Mouse (Mus musculus) kidney, embryonic 15.5 days (tissue): Measurements from ENCODE around the gene Zic5. TPM values are rescaled to one million over a fixed set of nuclear protein-coding genes. Genes with fewer than 3 reads are reported as not detected.

ENCODE experiments used
- ATAC-seq: fragments of 200-750 bp; cut with Nextera tagmentation; replicated peaks from 2 replicates; pipeline ENCODE4 v1.8.0; 2017; ENCODE audit warnings: moderate TSS enrichment; ENCODE audit not compliant: low FRiP score
- H3K27ac ChIP-seq: fragments of 300-500 bp; sonication (generic); 2 replicates; pipeline ENCODE4 v1.5.1; 2015; ENCODE audit warnings: mild to moderate bottlenecking, inconsistent platforms
- H3K27me3 ChIP-seq: fragments of 300-500 bp; sonication (generic); 2 replicates; pipeline ENCODE4 v1.6.1; 2015; ENCODE audit warnings: inconsistent platforms
- H3K36me3 ChIP-seq: fragments of 300-500 bp; sonication (generic); 2 replicates; pipeline ENCODE4 v1.6.1; 2015; ENCODE audit warnings: inconsistent platforms
- H3K4me1 ChIP-seq: fragments of 300-500 bp; sonication (generic); 2 replicates; pipeline ENCODE4 v1.6.1; 2015; ENCODE audit warnings: inconsistent platforms
- H3K4me2 ChIP-seq: fragments of 300-500 bp; sonication (generic); 2 replicates; pipeline ENCODE4 v1.6.1; 2015; ENCODE audit warnings: moderate library complexity, mild to moderate bottlenecking, inconsistent platforms
- H3K4me3 ChIP-seq: fragments of 300-500 bp; sonication (generic); replicated peaks from 2 replicates; pipeline ENCODE4 v1.5.1; 2015; ENCODE audit warnings: mild to moderate bottlenecking, inconsistent platforms
- H3K9ac ChIP-seq: fragments of 300-500 bp; sonication (generic); 2 replicates; pipeline ENCODE4 v1.6.1; 2015; ENCODE audit warnings: mild to moderate bottlenecking, inconsistent platforms
- H3K9me3 ChIP-seq: fragments of 300-500 bp; sonication (generic); replicated peaks from 2 replicates; pipeline ENCODE4 v1.6.1; 2016; ENCODE audit warnings: inconsistent platforms
- WGBS: fragments of 180-500 bp; shearing (Covaris S2); methylation state at CpG from one replicate; pipeline ENCODE4 v1.1.7; 2015; ENCODE audit warnings: mixed read lengths; 5-methylcytosine and 5-hydroxymethylcytosine counted together
- polyA plus RNA-seq: library from polyadenylated mRNA; unstranded; fragments of >200 nt; fragmentation: Nextera tagmentation; extraction: Ambion mirVana; gene quantifications from 2 replicates; pipeline ENCODE4 v1.2.1, GENCODE M21; 2015

Zic5 gene
- polyA plus RNA-seq, 1 experiment from 2014 or later, result 0.13 TPM

GRCm38 (mm10) chr14:122485635-122486181 is 20.2 kb upstream of the Zic5 start:
- peaks cover 4% of the 10 kb centered on the region for H3K4me1 ChIP-seq
- H3K36me3 ChIP-seq, result no peaks in the 10 kb centered on the region
- no peak overlapping the region for H3K27ac ChIP-seq
- H3K4me3 ChIP-seq, result no peak overlapping the region
- peaks cover 94% of the 10 kb centered on the region for H3K27me3 ChIP-seq
- H3K9ac ChIP-seq, result no peak overlapping the region
- 2% methylated on average over 12 of the region's 12 CpGs for WGBS
- ATAC-seq, result no peak
- no peak overlapping the region for H3K4me2 ChIP-seq
- H3K9me3 ChIP-seq, result no peaks in the 10 kb centered on the region

- no peak overlapping the region for H3K9ac ChIP-seq
- ATAC-seq, result no peak
- no peaks in the 10 kb centered on the region for H3K4me1 ChIP-seq
- WGBS, result under 1% methylated on average over 24 of the region's 24 CpGs
- H3K27me3 ChIP-seq, result peaks cover 94% of the 10 kb centered on the region
- H3K4me2 ChIP-seq, result no peak overlapping the region
- H3K36me3 ChIP-seq, result no peaks in the 10 kb centered on the region
- no peak overlapping the region for H3K4me3 ChIP-seq
- H3K27ac ChIP-seq, result no peak overlapping the region
- no peaks in the 10 kb centered on the region for H3K9me3 ChIP-seq
These were observed 19.5 kb upstream of the Zic5 start for GRCm38 (mm10) chr14:122484844-122485551.

GRCm38 (mm10) chr14:122484458-122484843 is 19.0 kb upstream of the Zic5 start:
- Histone ChIP-seq H3K9me3 (no peaks in the 10 kb centered on the region), H3K36me3 (no peaks in the 10 kb centered on the region), H3K4me3 (no peak overlapping the region), H3K4me1 (no peaks in the 10 kb centered on the region), H3K4me2 (no peak overlapping the region), H3K9ac (no peak overlapping the region), H3K27ac (no peak overlapping the region), H3K27me3 (peaks cover 93% of the 10 kb centered on the region)
- 5% methylated on average over 4 of the region's 4 CpGs for WGBS
- ATAC-seq, result no peak

- Histone ChIP-seq H3K4me2 (no peak overlapping the region), H3K9ac (no peak overlapping the region), H3K27ac (no peak overlapping the region), H3K27me3 (peaks cover 92% of the 10 kb centered on the region), H3K36me3 (no peaks in the 10 kb centered on the region), H3K4me3 (no peak overlapping the region), H3K4me1 (0 out of 2 replicates have a peak, but pooled peaks cover 3% of the 10 kb centered on the region), H3K9me3 (no peaks in the 10 kb centered on the region)
- 1% methylated on average over 18 of the region's 18 CpGs for WGBS
- ATAC-seq, result no peak
These were observed 18.3 kb upstream of the Zic5 start for GRCm38 (mm10) chr14:122483556-122484421.

GRCm38 (mm10) chr14:122483024-122483385 is 17.5 kb upstream of the Zic5 start:
- H3K4me2 ChIP-seq, result no peak overlapping the region
- no peaks in the 10 kb centered on the region for H3K36me3 ChIP-seq
- no peak overlapping the region for H3K9ac ChIP-seq
- H3K9me3 ChIP-seq, result no peaks in the 10 kb centered on the region
- H3K4me3 ChIP-seq, result no peak overlapping the region
- 0 out of 2 replicates have a peak, but pooled peaks cover 3% of the 10 kb centered on the region for H3K4me1 ChIP-seq
- ATAC-seq, result no peak
- peaks cover 94% of the 10 kb centered on the region for H3K27me3 ChIP-seq
- H3K27ac ChIP-seq, result no peak overlapping the region
- WGBS, result 3% methylated on average over 5 of the region's 5 CpGs

GRCm38 (mm10) chr14:122482081-122483023 is 16.9 kb upstream of the Zic5 start:
- 2% methylated on average over 38 of the region's 38 CpGs for WGBS
- Histone ChIP-seq H3K9me3 (no peaks in the 10 kb centered on the region), H3K9ac (no peak overlapping the region), H3K27me3 (peaks cover 97% of the 10 kb centered on the region), H3K36me3 (no peaks in the 10 kb centered on the region), H3K27ac (no peak overlapping the region), H3K4me3 (no peak overlapping the region), H3K4me1 (0 out of 2 replicates have a peak, but pooled peaks cover 3% of the 10 kb centered on the region), H3K4me2 (no peak overlapping the region)
- ATAC-seq, result no peak

GRCm38 (mm10) chr14:122481181-122481580 is 15.7 kb upstream of the Zic5 start:
- no peak overlapping the region for H3K27ac ChIP-seq
- H3K27me3 ChIP-seq, result peaks cover 98% of the 10 kb centered on the region
- 3% methylated on average over 15 of the region's 15 CpGs for WGBS
- peaks cover 8% of the 10 kb centered on the region for H3K4me1 ChIP-seq
- no peaks in the 10 kb centered on the region for H3K9me3 ChIP-seq
- H3K4me3 ChIP-seq, result no peak overlapping the region
- H3K9ac ChIP-seq, result no peak overlapping the region
- H3K36me3 ChIP-seq, result no peaks in the 10 kb centered on the region
- no peak for ATAC-seq
- H3K4me2 ChIP-seq, result no peak overlapping the region

GRCm38 (mm10) chr14:122480355-122480754 is 14.9 kb upstream of the Zic5 start:
- Histone ChIP-seq H3K4me1 (peaks cover 16% of the 10 kb centered on the region), H3K27me3 (peaks cover 98% of the 10 kb centered on the region), H3K9me3 (no peaks in the 10 kb centered on the region), H3K4me2 (no peak overlapping the region), H3K4me3 (no peak overlapping the region), H3K9ac (no peak overlapping the region), H3K36me3 (no peaks in the 10 kb centered on the region), H3K27ac (no peak overlapping the region)
- ATAC-seq, result no peak
- WGBS, result 3% methylated on average over 2 of the region's 2 CpGs

GRCm38 (mm10) chr14:122479461-122480109 is 14.1 kb upstream of the Zic5 start:
- no peak overlapping the region for H3K27ac ChIP-seq
- ATAC-seq, result no peak
- no peaks in the 10 kb centered on the region for H3K36me3 ChIP-seq
- no peak overlapping the region for H3K4me2 ChIP-seq
- no peak overlapping the region for H3K9ac ChIP-seq
- 14% methylated on average over 17 of the region's 17 CpGs for WGBS
- H3K4me3 ChIP-seq, result no peak overlapping the region
- peaks cover 24% of the 10 kb centered on the region for H3K4me1 ChIP-seq
- H3K9me3 ChIP-seq, result no peaks in the 10 kb centered on the region
- peaks cover 98% of the 10 kb centered on the region for H3K27me3 ChIP-seq

- peaks cover 32% of the 10 kb centered on the region for H3K4me1 ChIP-seq
- H3K27ac ChIP-seq, result no peak overlapping the region
- H3K36me3 ChIP-seq, result no peaks in the 10 kb centered on the region
- H3K9me3 ChIP-seq, result no peaks in the 10 kb centered on the region
- WGBS, result under 1% methylated on average over 22 of the region's 22 CpGs
- no peak for ATAC-seq
- no peak overlapping the region for H3K4me3 ChIP-seq
- H3K27me3 ChIP-seq, result peaks cover 98% of the 10 kb centered on the region
- H3K9ac ChIP-seq, result no peak overlapping the region
- H3K4me2 ChIP-seq, result no peak overlapping the region
These were observed 13.1 kb upstream of the Zic5 start for GRCm38 (mm10) chr14:122478574-122479011.

GRCm38 (mm10) chr14:122477971-122478573 is 12.6 kb upstream of the Zic5 start:
- ATAC-seq, result no peak
- H3K4me1 ChIP-seq, result peaks cover 32% of the 10 kb centered on the region
- peaks cover 98% of the 10 kb centered on the region for H3K27me3 ChIP-seq
- no peak overlapping the region for H3K4me2 ChIP-seq
- H3K36me3 ChIP-seq, result no peaks in the 10 kb centered on the region
- no peak overlapping the region for H3K9ac ChIP-seq
- no peaks in the 10 kb centered on the region for H3K9me3 ChIP-seq
- H3K27ac ChIP-seq, result no peak overlapping the region
- no peak overlapping the region for H3K4me3 ChIP-seq
- WGBS, result 1% methylated on average over 9 of the region's 9 CpGs
